Mouse (Mus musculus): ENCODE results near the gene Blcap. TPM values are rescaled to one million over a fixed set of nuclear protein-coding genes. Genes with fewer than 3 reads are reported as not detected.

The Blcap gene
- polyA plus RNA-seq, 1 experiment: 33.2 TPM

DNA sequence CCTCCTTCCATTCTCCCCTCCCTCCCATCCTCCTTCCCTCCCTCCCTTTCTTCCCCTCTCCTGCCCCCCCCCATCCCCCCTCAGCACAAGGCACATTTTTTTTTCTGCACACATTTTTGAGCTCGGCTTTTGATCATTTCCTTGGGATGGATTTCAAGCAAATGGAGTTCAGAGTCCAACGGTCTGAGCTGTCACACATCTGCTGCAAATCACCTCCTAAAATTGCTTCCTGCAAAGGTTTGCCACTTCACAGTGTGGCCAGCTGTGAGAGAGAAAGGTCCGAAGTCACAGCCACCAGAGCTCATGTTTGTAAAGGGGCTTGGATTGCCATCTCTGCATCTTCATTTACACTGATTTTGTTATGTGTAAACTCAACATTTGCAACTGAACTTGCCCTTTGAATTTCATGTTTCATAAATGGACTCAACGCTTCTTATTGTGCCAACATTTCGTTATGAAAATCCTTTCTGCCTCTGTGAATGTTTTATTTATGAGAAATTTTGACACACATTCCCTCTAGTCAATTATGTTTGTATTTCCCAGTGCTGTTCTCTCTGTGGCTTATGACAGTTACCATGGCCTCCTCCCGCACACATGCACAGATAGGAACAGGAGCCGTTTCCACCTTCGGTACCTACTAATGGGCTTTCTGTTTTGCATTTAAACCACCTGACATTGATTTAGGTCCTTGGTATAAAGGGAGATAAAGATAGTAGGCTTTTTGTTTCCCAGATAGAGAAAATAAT lies 39.2 kb downstream of the Blcap start:
- WGBS: 47% methylated on average over 8 of the region's 8 CpGs
- DNase-seq (ENCODE audit: low read depth, low spot score): no peak

DNA sequence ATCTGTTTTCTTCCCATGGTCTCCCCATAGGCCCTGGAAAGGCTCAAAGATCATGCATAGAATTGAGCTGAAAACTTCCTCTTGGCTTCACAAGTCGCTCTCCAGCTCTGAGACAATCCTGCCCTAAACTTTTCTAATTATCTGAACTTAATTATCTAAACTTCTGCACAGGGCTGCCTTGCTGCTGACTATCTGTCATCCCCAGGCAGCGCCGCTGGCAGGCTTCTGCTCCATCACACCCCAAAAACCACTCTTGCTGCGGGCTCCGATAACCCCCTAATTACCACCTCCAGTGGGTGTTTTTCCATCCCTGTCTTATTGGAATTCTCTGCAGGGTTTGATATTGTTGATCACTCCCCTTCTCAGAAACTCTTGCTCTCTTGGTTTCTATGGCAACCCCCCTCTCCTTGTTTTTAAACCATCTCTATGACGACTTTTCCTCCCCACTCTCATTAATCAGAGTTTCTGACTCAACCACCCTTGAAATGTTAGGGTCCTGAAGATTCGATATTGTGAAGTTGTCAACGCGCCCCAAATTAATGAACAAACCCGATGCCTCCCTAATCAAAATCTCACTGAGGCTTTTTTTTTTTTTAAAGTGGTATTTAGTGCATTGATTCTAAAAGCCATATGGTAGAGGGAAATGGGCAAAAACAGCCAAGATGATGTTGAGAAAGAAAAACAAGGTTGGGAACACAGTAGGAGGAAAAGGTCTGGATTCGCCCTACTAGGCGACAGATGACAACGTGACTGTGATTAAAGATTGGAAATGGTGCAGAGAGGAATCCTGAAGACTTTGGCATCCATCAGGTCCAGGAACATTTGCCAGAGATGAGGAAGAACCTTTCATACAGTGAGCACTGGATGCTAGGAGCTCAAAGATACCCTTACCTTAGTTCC lies 40.8 kb downstream of the Blcap start:
- DNase-seq (ENCODE audit: low read depth, low spot score): no peak
- WGBS: 82% methylated on average over 13 of the region's 13 CpGs

DNA sequence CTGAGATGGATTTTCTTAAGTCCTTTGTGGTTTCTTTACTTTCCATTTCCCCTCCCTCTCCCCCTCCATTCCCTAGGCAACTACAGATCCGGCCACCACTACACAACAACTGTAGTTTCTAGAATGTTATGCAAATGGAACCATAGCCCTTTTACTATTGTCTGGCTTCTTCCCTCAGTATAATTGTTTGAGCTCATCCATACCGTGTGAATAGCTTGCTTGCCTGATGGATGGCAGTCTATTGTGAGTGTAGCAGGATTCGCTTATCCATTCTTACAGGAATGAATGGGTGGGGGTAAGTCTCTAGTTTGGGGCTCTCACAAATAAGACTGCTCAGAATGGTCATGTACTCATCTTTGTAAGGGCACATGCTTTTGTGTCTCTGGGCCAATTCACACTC lies 48.5 kb downstream of the Blcap start:
- WGBS: 57% methylated on average over 3 of the region's 3 CpGs
- DNase-seq (ENCODE audit: low read depth, low spot score): no peak

DNA sequence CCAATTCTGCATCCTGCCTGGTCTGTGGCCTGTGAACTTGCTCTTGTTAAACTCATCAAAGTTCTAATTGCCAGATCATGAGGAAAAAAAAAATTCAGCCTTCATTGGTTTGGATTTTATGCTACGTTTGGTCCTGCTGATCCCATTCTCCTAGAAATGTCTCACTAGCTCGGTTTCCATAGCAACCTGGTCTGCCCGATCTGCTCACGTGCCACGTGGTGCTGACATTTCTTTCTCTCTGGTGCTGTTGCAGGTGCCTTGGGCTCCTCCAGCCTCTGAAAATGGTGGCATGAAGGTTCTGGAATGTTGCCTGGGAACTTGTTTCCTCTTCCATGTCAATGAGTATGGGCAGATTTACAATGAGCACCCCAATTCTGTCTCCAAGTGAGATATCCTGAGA lies 50.6 kb downstream of the Blcap start:
- DNase-seq (ENCODE audit: low read depth, low spot score): no peak
- WGBS: 30% methylated on average over 5 of the region's 5 CpGs

DNA sequence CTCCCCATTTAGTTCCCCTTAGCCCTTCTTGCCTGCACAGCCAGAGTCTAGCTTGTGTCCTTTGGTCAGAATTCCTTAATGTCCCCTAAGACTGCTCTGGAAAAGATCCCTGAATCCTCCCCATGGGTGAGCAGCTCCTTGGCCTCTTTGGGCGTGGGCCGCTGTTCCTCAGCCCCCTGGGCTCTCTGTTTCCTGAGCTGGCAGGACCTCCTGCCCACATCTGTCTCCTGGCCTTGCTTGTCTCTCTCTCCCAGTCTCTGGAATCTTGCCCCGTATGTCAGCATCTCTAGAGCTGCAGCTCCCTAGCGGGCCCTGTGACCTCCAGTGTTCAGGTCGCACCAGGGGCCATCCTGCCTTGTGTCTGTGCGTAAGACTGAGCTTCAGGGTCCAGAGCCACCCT lies 51.6 kb downstream of the Blcap start:
- no peak for DNase-seq (ENCODE audit: low read depth, low spot score)
- 63% methylated on average over 6 of the region's 6 CpGs for WGBS

DNA sequence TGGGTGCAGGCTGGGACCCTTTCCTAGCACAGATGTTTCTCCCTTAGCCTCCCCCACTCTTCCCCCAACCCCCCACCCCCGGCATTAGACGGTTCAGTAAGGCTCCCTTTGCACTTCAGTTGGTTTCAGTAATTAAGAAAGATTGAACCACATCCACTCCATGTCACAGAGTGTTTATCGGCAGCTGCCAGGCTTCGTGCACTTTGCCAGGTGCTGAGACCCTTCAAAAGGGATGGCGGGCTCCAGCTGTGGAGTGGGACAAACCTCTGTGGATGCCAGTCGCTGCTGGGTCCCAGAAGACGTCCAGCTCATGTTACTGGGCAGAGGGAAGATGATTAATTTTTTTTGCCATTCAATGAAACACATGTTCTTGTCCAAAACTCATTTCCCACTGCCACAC lies 52.6 kb downstream of the Blcap start:
- WGBS: 68% methylated on average over 7 of the region's 7 CpGs
- no peak for DNase-seq (ENCODE audit: low read depth, low spot score)

DNA sequence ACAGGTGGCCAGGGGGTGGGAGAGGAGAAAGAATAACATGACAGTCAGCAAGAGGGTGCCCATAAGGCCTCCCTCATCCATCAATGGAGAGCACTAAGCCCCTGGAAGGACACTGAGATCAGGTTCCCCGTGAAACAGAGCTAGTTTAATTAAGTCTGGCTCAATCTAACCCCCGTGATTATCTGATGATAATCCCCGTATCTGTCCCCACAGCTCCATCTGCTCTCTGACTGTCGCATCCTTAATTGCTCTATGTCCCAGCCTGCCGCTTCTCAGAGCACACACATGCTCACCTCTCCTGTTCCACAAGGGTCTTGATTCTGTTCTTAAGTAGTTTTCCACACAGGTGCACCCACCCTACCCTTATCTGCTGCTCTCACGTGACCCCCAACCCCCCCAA lies 53.5 kb downstream of the Blcap start:
- DNase-seq (ENCODE audit: low read depth, low spot score): no peak
- 73% methylated on average over 6 of the region's 6 CpGs for WGBS

DNA sequence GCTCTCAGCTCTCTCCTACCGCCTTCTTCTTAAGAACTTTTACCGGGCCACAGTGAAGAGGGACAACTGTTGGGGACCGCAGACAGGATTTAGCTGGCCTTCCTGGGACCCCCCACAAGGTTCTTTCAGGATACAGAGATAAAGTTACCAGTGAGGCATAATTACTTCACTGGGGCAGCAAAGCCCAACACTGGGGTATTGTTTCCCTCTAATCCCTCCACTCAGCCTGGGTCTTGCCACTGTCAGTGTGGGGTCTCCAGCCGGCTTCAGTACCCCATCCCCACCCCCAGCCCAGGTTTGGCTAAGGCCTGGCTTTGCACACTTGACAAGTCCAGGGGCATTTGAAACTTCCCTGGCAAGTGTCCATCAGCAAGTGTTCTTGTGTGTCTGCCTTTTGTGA lies 56.7 kb downstream of the Blcap start:
- WGBS: 37% methylated on average over 4 of the region's 4 CpGs
- no peak for DNase-seq (ENCODE audit: low read depth, low spot score)

DNA sequence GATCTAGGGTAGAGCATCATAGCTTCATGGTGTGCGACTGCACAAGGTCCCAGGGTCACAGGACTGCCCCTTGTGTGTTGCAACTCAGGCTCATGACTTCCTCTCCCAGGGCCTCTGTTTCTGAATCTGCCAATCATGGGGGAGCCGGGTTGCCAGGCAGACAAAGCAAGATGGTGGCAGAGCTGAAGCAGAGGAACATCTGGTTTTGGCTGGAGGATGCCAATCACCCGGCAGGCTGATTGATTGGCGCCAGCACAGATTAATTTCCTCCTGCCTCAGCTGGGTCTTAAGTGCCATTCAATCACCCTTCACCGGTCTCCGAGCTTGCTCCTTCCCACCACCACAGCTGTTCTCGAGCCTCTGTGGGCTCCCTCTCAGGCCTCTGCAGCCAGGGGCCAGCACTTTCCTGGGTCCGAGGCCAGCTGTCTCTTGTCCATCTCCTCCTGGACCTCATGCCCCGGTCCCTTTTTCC lies 57.3 kb downstream of the Blcap start:
- no peak for DNase-seq (ENCODE audit: low read depth, low spot score)
- WGBS: 62% methylated on average over 9 of the region's 9 CpGs

DNA sequence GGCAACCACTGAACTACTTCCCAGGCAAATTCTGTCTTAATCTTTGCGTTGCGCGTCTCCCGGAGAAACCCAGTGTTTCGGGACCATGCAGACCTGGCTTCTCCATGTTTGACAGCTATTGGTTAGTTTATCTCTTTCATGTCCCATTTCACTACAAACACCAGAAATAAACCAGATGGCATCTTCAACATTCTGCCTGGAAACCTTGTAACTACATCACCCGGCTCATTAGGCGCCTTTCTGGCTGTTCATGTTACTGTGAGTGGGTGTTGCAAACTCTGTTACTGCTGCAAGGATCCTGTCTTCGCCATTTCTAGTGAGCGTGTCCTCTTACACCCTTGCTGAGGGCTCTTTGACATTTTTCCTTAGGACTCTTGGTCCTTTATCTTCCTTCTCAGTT lies 58.2 kb downstream of the Blcap start:
- 88% methylated on average over 9 of the region's 9 CpGs for WGBS
- no peak for DNase-seq (ENCODE audit: low read depth, low spot score)

DNA sequence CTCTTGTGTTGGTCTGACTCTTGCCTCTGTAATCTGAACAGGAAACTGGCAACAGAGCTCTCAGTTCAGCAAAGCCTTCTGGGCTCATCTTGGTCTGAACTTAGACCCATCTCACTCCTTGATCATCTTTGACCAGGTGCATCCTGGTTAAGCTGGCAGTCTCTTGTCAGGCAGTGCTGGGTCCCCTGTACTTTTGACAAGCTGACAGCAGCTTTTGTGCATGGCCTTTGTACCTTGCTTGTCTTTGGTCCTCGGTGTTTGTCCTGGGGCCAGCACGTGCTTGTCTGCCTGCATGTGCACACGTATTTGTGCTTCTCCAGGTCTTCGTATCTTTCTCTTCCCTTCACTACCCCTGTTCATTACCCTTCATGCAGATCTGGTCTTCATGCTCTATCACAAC lies 61.0 kb downstream of the Blcap start:
- WGBS: 50% methylated on average over 4 of the region's 4 CpGs
- no peak for DNase-seq (ENCODE audit: low read depth, low spot score)

DNA sequence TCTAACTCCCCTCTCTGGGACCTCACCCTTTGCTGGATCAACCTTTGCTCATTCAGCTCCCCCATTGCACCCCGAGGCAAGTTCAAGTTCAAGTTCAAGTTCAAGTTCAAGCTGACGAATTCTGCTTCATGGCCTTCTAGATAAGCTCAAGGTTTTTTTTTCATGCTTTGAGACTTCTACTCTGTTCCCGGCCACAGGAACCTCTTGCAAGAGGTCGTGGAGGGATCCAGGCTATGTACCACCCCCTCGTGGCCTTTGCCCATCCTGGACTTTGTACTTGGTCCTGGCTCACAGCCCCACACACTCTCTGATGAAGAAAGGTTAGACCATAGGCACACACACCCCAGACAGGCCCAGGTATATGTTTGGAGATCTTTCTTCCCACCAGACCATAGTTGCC lies 61.9 kb downstream of the Blcap start:
- no peak for DNase-seq (ENCODE audit: low read depth, low spot score)
- 41% methylated on average over 5 of the region's 5 CpGs for WGBS

DNA sequence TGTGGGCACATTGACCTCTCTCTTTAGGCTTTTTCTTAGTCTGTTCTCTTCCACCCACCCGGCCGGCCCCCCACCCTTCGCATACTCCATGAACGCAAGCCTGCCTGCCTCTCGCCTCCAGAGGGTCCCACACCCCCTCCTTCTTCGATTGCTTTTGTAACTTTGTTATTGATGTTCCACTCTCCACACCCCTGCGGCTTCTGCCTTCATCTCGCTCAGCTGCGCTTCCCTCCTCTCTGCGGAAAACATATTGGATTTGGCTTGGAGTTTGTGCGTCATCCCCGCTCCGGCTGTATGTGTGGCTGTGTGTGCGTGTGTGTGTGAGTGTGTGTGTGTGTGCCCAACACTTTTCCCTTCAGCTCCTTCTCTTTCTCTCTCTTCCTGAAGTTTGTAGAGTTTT lies 64.3 kb downstream of the Blcap start:
- 36% methylated on average over 14 of the region's 14 CpGs for WGBS
- DNase-seq (ENCODE audit: low read depth, low spot score): no peak

Other genes starting within 250 kb of the Blcap start
- 0.22 TPM in 1 of 2 replicates, not detected in the other for gene Ghrh, start 223.8 kb downstream of the Blcap start, polyA plus RNA-seq (2012; rRNA removed)
- 64.9 and 72.3 TPM in 2 replicates for gene Manbal, start 203.7 kb downstream of the Blcap start, polyA plus RNA-seq (2012; rRNA removed)
- gene Src, start 152.8 kb downstream of the Blcap start, polyA plus RNA-seq (2012; rRNA removed): 69.8 and 93.9 TPM in 2 replicates
- gene Nnat, start 11.2 kb downstream of the Blcap start, polyA plus RNA-seq (2012; rRNA removed): 14.6 and 19.9 TPM in 2 replicates
- gene Ctnnbl1, start 166.1 kb upstream of the Blcap start, polyA plus RNA-seq (2012; rRNA removed): 21.8 and 25.0 TPM in 2 replicates